Mouse (Mus musculus): ENCODE data around the gene Dstyk. TPM values are rescaled to one million over a fixed set of nuclear protein-coding genes. Genes with fewer than 3 reads are reported as not detected.

Dstyk gene
- 14.3 and 14.6 TPM in 2 replicates for polyA plus RNA-seq (2016; fragmentation: Nextera tagmentation; extraction: Ambion mirVana)

GRCm38 (mm10) chr1:132417319-132418251 lies at the start of gene Dstyk:
Gene Dstyk, plus strand, starts transcription at chr1:132417555.
- 1% methylated on average over 80 of the region's 85 CpGs for WGBS
- peak within 1 kb of the TSS; percentile 48 for H3K4me3 ChIP-seq
- no peaks in the 10 kb centered on the region for H3K36me3 ChIP-seq
- H3K4me1 ChIP-seq, result peaks cover 23% of the 10 kb centered on the region
- peak; percentile 98 for ATAC-seq (ENCODE audit: low FRiP score)
- peak within 1 kb of the TSS; percentile 76 for H3K4me2 ChIP-seq (replicated peaks)
- H3K27ac ChIP-seq, result peak within 1 kb of the TSS; percentile 90
- H3K9ac ChIP-seq, result peak within 1 kb of the TSS; percentile 68
- H3K9me3 ChIP-seq (replicated peaks), result no peaks in the 10 kb centered on the region
- no peaks in the 10 kb centered on the region for H3K27me3 ChIP-seq

DNA sequence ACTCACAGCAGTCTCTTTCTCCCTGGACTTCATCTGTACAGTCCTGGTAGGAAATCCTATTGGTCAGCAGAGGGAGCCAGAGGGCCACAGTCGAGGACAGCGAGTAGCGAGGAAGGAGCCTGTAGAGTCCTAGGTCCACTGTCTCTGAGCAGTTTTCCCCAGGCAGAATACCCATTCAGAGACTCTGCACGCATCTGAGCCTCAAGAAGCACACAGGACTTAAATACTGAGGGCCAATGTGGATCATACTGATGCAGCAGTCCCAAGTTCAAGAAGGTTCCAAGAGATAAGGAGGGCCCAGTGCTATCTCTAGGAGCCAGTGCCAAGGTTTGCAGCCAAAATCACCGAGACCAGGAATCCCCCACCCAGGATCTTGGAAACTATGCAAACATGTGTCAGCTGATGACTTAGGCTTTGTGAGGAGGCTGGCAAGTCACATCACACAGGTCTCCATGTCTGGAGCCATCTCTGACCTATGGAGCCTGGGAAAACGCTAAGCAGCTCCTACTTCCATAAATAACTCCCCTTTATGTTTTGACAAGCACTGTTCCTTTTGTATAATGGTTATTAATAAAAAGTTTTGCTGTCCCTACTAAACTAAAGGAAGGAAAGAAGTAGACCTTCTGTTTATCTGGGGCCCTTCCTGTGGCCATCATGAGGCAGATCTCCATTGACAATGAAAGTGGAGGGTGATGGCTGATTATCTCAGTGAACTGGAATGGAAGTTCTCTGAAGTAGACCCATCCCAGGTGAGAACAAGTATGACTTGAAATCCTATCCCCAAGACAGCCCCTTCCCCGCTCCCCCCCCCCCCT lies 49.5 kb upstream of the Dstyk start:
- Histone ChIP-seq H3K4me1 (peaks cover 41% of the 10 kb centered on the region), H3K27ac (no peak overlapping the region), H3K9ac (no peak overlapping the region), H3K4me2 (replicated peaks) (no peak overlapping the region), H3K4me3 (no peak overlapping the region), H3K36me3 (peaks cover 10% of the 10 kb centered on the region), H3K27me3 (no peaks in the 10 kb centered on the region), H3K9me3 (replicated peaks) (no peaks in the 10 kb centered on the region)
- WGBS, result 36% methylated on average over 7 of the region's 7 CpGs
- ATAC-seq (ENCODE audit: low FRiP score), result peak; percentile 85

DNA sequence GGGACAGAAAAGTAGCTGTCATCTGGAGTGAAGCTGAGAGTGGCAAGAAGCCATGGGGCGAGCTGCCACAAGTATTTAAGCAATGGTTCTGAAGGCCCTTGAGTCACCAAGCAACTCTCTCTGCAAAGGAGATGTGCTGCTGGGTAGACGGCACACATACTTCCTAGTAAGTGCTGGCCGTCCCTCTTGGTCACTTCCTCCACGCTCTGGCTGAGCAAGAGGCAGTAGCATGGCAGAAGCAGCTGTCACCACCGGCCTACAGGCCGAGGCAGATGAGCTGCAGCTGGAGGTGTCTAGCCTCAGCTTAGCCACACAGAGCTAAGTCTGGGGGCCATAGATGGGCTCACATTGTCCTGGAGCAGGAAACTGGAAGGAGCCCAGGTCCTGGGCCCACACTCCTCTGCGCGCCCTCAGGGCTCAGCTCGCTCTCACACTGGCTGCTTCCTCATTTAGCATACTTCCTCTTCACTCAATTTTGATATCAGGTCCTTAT lies 46.6 kb upstream of the Dstyk start:
- peak overlapping the region; percentile 82 for H3K27ac ChIP-seq
- ATAC-seq (ENCODE audit: low FRiP score), result no peak
- H3K9me3 ChIP-seq (replicated peaks), result no peaks in the 10 kb centered on the region

GRCm38 (mm10) chr1:132371298-132372081 lies 45.9 kb upstream of the Dstyk start:
- 47% methylated on average over 8 of the region's 8 CpGs for WGBS
- H3K9ac ChIP-seq, result peak overlapping the region; percentile 2; the same call in 1 of the 2 replicates

More for the DNA sequence above, 46.6 kb upstream of the Dstyk start:
- Histone ChIP-seq H3K4me1 (peaks cover 66% of the 10 kb centered on the region), H3K4me2 (replicated peaks) (no peak overlapping the region), H3K27me3 (no peaks in the 10 kb centered on the region), H3K9ac (peak overlapping the region; percentile 32; the same call in 1 of the 2 replicates), H3K36me3 (peaks cover 7% of the 10 kb centered on the region), H3K4me3 (no peak overlapping the region)
- WGBS, result 80% methylated on average over 9 of the region's 9 CpGs

GRCm38 (mm10) chr1:132372354-132372753 lies 45.0 kb upstream of the Dstyk start:
- Histone ChIP-seq H3K9me3 (replicated peaks) (no peaks in the 10 kb centered on the region), H3K9ac (peak overlapping the region; percentile 33; the same call in 1 of the 2 replicates), H3K4me1 (peaks cover 67% of the 10 kb centered on the region), H3K36me3 (peaks cover 7% of the 10 kb centered on the region), H3K4me2 (replicated peaks) (0 out of 2 replicates have a peak overlapping the region, but pooled peaks have one; percentile 15), H3K27ac (peak overlapping the region; percentile 82), H3K27me3 (no peaks in the 10 kb centered on the region), H3K4me3 (no peak overlapping the region)
- 67% methylated on average over 5 of the region's 5 CpGs for WGBS
- 0 out of 2 replicates have a peak, but pooled peaks have one; percentile 31 for ATAC-seq (ENCODE audit: low FRiP score)

More at GRCm38 (mm10) chr1:132371298-132372081, 45.9 kb upstream of the Dstyk start:
- Histone ChIP-seq H3K27ac (peak overlapping the region; percentile 82), H3K4me3 (no peak overlapping the region), H3K36me3 (peaks cover 7% of the 10 kb centered on the region), H3K27me3 (no peaks in the 10 kb centered on the region), H3K9me3 (replicated peaks) (no peaks in the 10 kb centered on the region), H3K4me2 (replicated peaks) (no peak overlapping the region; the same call in 1 of the 2 replicates), H3K4me1 (peaks cover 65% of the 10 kb centered on the region)
- ATAC-seq (ENCODE audit: low FRiP score), result no peak

DNA sequence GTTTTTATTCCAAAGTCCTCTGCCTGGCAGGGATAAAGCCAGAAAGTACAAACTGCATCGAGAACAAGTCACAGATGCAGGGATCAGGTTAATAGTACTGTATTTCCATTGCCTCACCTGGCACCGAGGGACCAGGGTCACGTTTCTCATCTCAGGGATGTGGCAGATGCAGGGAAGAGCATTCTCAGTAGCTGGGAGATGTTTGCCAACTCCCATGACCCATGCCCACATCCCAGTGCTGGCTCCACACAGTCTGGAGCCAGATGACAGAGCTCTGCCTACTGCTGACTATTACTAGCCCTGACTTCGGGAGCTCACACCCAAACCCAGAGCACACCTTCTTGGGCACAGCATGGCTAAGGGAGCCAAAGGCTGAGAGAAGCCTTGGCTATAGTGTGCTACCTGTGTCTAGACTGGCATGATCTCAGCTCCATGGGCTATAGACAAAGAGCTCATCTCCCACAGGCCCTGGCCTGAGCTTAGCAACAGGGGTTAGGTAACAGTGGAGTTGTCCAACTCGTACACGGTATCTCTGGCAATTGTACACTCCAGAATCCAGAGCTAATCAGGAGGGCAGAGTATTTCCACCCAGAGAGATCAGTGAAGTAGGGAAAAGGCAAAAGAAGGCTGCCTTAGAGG lies 44.3 kb upstream of the Dstyk start:
- Histone ChIP-seq H3K4me2 (replicated peaks) (no peak overlapping the region), H3K27ac (peak overlapping the region; percentile 82), H3K9ac (peak overlapping the region; percentile 33; the same call in 1 of the 2 replicates)

GRCm38 (mm10) chr1:132374140-132374872 lies 43.0 kb upstream of the Dstyk start:
- H3K4me1 ChIP-seq, result peaks cover 73% of the 10 kb centered on the region
- no peak overlapping the region for H3K4me2 ChIP-seq (replicated peaks)
- peaks cover 22% of the 10 kb centered on the region for H3K36me3 ChIP-seq
- no peaks in the 10 kb centered on the region for H3K9me3 ChIP-seq (replicated peaks)
- WGBS, result 58% methylated on average over 5 of the region's 5 CpGs
- no peaks in the 10 kb centered on the region for H3K27me3 ChIP-seq
- H3K4me3 ChIP-seq, result no peak overlapping the region
- ATAC-seq (ENCODE audit: low FRiP score), result no peak
- H3K9ac ChIP-seq, result no peak overlapping the region
- peak overlapping the region; percentile 82 for H3K27ac ChIP-seq

More for the DNA sequence above, 44.3 kb upstream of the Dstyk start:
- Histone ChIP-seq H3K9me3 (replicated peaks) (no peaks in the 10 kb centered on the region), H3K4me1 (peaks cover 73% of the 10 kb centered on the region), H3K36me3 (peaks cover 13% of the 10 kb centered on the region), H3K27me3 (no peaks in the 10 kb centered on the region), H3K4me3 (no peak overlapping the region)
- WGBS, result 86% methylated on average over 6 of the region's 6 CpGs
- ATAC-seq (ENCODE audit: low FRiP score), result no peak

- WGBS, result 72% methylated on average over 3 of the region's 3 CpGs
- no peak overlapping the region for H3K4me3 ChIP-seq
- H3K36me3 ChIP-seq, result peaks cover 28% of the 10 kb centered on the region
- peaks cover 73% of the 10 kb centered on the region for H3K4me1 ChIP-seq
- no peaks in the 10 kb centered on the region for H3K9me3 ChIP-seq (replicated peaks)
- H3K27me3 ChIP-seq, result no peaks in the 10 kb centered on the region
- peak overlapping the region; percentile 82 for H3K27ac ChIP-seq
- ATAC-seq (ENCODE audit: low FRiP score), result no peak
- no peak overlapping the region; the same call in 1 of the 2 replicates for H3K4me2 ChIP-seq (replicated peaks)
- no peak overlapping the region for H3K9ac ChIP-seq
Observed at GRCm38 (mm10) chr1:132374873-132375244, 42.5 kb upstream of the Dstyk start.

DNA sequence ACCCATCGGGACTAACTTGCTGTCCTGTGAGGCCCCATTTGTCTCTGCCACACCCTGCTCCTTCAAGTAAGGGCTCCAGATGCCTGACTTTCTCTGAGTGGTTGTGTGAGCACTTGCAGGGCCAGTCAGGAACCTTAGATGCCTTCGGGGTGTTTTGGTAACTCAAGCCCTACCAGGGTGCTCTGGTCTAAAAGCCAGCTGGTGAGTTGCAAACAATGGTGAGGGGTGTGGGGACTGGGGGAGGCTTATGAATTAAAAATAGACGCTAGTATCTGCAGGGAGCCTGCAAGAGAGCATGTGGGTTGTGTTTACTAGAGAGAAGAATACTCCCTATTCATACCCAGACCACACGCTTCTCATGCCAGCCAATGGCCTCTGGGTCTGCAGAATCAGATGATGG lies 42.1 kb upstream of the Dstyk start:
- Histone ChIP-seq H3K4me2 (replicated peaks) (no peak overlapping the region; the same call in 1 of the 2 replicates), H3K27ac (peak overlapping the region; percentile 82), H3K4me3 (no peak overlapping the region), H3K36me3 (peaks cover 32% of the 10 kb centered on the region), H3K9ac (no peak overlapping the region), H3K9me3 (replicated peaks) (no peaks in the 10 kb centered on the region), H3K4me1 (peaks cover 73% of the 10 kb centered on the region), H3K27me3 (no peaks in the 10 kb centered on the region)
- peak; percentile 44; the same call in 1 of the 2 replicates for ATAC-seq (ENCODE audit: low FRiP score)
- 26% methylated on average over 4 of the region's 4 CpGs for WGBS

GRCm38 (mm10) chr1:132376211-132377054 lies 40.9 kb upstream of the Dstyk start:
- H3K4me3 ChIP-seq, result no peak overlapping the region
- peaks cover 37% of the 10 kb centered on the region for H3K36me3 ChIP-seq
- peak overlapping the region; percentile 35; the same call in 1 of the 2 replicates for H3K9ac ChIP-seq
- H3K27me3 ChIP-seq, result no peaks in the 10 kb centered on the region
- no peak for ATAC-seq (ENCODE audit: low FRiP score)
- H3K9me3 ChIP-seq (replicated peaks), result no peaks in the 10 kb centered on the region
- H3K4me2 ChIP-seq (replicated peaks), result no peak overlapping the region
- peaks cover 64% of the 10 kb centered on the region for H3K4me1 ChIP-seq
- WGBS, result 79% methylated on average over 8 of the region's 8 CpGs
- H3K27ac ChIP-seq, result peak overlapping the region; percentile 68; the same call in 1 of the 2 replicates

Data from hindbrain, embryonic 12.5 days (tissue).